Mouse (Mus musculus) kidney, adult 2 months (tissue): ENCODE data around the gene Hephl1.

Experiments
- CTCF ChIP-seq: fragments of 200-500 bp; conservative IDR thresholded peaks from 2 replicates; pipeline ENCODE4 v1.5.1; 2011; ENCODE audit warnings: low read depth, mild to moderate bottlenecking, control low read depth, low read length, moderate library complexity, mixed read lengths; ENCODE audit not compliant: insufficient read depth, insufficient read length
- POLR2A ChIP-seq: fragments of 200-500 bp; IDR thresholded peaks from one replicate; pipeline ENCODE4 v1.6.1; 2011; ENCODE audit warnings: low read depth, low read length, control low read depth

DNA sequence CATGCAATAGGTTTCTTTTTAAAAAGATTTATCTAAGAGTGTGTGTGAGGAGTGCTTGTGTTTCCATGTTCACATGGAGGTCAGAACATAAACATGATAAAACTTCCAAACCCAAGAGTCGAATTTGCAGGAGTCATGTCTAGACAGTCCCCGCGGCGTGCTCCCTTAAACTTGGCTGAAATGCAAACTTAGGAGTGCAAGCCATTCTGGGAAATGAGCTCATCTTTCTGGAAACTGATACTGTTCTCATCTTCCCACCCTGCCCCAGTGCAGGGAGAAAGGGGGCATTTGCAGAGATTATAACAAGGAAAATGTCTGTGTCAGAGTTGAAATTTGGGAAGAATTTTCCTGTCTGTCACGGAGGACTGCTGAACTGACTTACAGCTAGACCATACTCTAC is 72.1 kb downstream of the Hephl1 start:
- TF ChIP-seq CTCF (no peak), POLR2A (no peak)
